Mouse (Mus musculus) ES-E14 (cell line): ENCODE data around the gene E430018J23Rik. TPM values are rescaled to one million over a fixed set of nuclear protein-coding genes. Genes with fewer than 3 reads are reported as not detected.
"Not testable (repeated sequence)": the region's sequence is repeated elsewhere in the genome, so short reads cannot be mapped to it uniquely, and the experiment has no call there.

Source experiments
- DNase-seq: peaks from one replicate; pipeline ENCODE4 v3.0.0-alpha.2; 2013; ENCODE audit warnings: low read depth, low spot score
- H3K27ac ChIP-seq: 2 replicates; pipeline ENCODE4 v1.5.1; 2012; ENCODE audit warnings: low read depth, mild to moderate bottlenecking, low read length, moderate library complexity, mixed read lengths; ENCODE audit not compliant: poor library complexity, insufficient read depth, severe bottlenecking
- H3K36me3 ChIP-seq: 2 replicates; pipeline ENCODE4 v1.6.1; 2012; ENCODE audit warnings: mild to moderate bottlenecking, low read length, moderate library complexity, mixed read lengths; ENCODE audit not compliant: control insufficient read depth, poor library complexity, insufficient read depth, severe bottlenecking
- H3K4me1 ChIP-seq, 2 experiments: fragments of 150-350 bp in 1 of 2; sonication (generic) in 1 of 2; 2 replicates each; pipeline ENCODE4 v1.6.1; 2012; ENCODE audit warnings: low read length in 2 of 2, mild to moderate bottlenecking in 1 of 2, mixed read lengths in 1 of 2; ENCODE audit not compliant: control insufficient read depth in 2 of 2, insufficient read depth in 2 of 2, poor library complexity in 1 of 2
- H3K4me3 ChIP-seq, 2 experiments: fragments of 150-350 bp in 1 of 2; sonication (generic) in 1 of 2; 2 replicates each; pipeline ENCODE4 v1.5.1; 2012; ENCODE audit warnings: low read length in 2 of 2, low read depth in 1 of 2, mild to moderate bottlenecking in 1 of 2, mixed read lengths in 1 of 2; ENCODE audit not compliant: insufficient read depth in 1 of 2, poor library complexity in 1 of 2, severe bottlenecking in 1 of 2
- H3K9ac ChIP-seq: 2 replicates; pipeline ENCODE4 v1.6.1; 2012; ENCODE audit warnings: low read depth, mild to moderate bottlenecking, low read length, mixed read lengths; ENCODE audit not compliant: poor library complexity, insufficient read depth, severe bottlenecking
- H3K9me3 ChIP-seq: fragments of 150-350 bp; sonication (generic); 2 replicates; pipeline ENCODE4 v1.6.1; 2012; ENCODE audit warnings: low read depth, mild to moderate bottlenecking, low read length; ENCODE audit not compliant: control insufficient read depth, insufficient read depth
- CHD2 ChIP-seq: IDR thresholded peaks from 2 replicates; pipeline ENCODE4 v1.6.1; 2014; ENCODE audit warnings: mild to moderate bottlenecking, low read depth, low read length, inconsistent platforms
- HCFC1 ChIP-seq: IDR thresholded peaks from 2 replicates; pipeline ENCODE4 v1.6.1; 2012; ENCODE audit warnings: low read length, inconsistent platforms, borderline replicate concordance; ENCODE audit not compliant: insufficient read depth
- MAFK ChIP-seq: IDR thresholded peaks from 2 replicates; pipeline ENCODE4 v1.6.1; 2014; ENCODE audit warnings: mild to moderate bottlenecking, low read depth, low read length, inconsistent platforms; ENCODE audit not compliant: insufficient read depth
- ZC3H11A ChIP-seq: IDR thresholded peaks from 2 replicates; pipeline ENCODE4 v1.6.1; 2012; ENCODE audit warnings: low read depth, mild to moderate bottlenecking, inconsistent platforms, low read length, borderline replicate concordance
- ZNF384 ChIP-seq: IDR thresholded peaks from 2 replicates; pipeline ENCODE4 v1.6.1; 2012; ENCODE audit warnings: low read depth, low read length, inconsistent platforms
- in situ Hi-C, 2 experiments: fragments of 600-800 bp; cut with MboI; formaldehyde crosslinking; loops; one replicate each; pipeline ENCODE4 v1.15.1; 2025; ENCODE audit warnings: low sequenced_read_pairs in 2 of 2, inconsistent platforms in 1 of 2; ENCODE audit not compliant: unreplicated experiment in 2 of 2
- total RNA-seq: library from RNA; depleted of rRNA; stranded (reverse); fragments of 300-350 nt; gene quantifications from 2 replicates; pipeline ENCODE4 v1.2.3, GENCODE M21; 2012

Gene E430018J23Rik
- total RNA-seq, 1 experiment = 2.5 TPM

DNA sequence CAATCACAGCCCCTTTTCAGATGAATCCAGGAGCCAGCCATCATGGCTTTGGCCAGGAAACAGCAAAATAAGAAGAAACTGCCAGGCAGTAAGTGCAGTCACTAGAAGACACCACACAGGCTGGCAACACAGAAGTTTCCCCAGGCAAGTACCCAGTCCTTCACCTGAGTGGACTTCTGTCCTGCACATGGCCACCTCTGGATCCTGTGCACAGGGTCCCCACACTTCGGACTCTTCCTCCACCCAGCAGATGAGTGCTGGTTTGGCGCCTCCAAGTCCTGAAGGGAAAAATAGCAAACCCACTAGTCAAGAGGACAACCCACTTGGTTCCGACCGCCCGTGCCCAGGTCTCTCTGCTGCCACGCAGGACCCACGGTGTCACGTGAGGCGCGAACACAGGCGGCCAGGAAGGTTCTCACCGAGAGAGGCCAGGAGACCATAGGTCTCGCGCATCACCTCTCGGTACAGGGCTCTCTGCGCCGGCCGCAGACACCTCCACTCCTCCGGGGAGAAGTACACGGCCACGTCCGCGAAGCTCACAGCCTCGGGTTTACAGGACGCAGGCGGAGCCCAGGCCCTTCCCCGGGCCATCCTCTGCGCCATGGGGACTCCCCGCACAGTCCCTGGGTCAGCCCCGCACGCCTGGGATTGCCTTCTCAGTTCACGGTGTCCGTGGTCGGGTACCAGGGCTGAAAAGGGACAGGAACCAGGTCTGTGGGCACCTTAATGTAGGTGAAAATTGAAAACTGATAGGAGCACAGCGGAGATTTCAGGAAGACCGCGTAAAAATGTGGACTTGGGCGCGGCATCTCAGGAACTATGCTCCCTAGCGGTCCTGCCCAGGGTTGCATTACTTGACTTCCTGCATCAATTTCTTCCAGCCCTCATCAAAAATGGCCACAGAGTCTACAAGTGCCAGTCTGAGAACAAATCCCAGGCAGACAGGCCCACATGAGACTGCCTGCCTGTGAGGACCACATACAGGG, 12.9 kb upstream of the E430018J23Rik start, which contains the start of gene Zfp764:
TSS of gene Zfp764 (minus strand) at position 821 of the 986 bp plus-strand sequence.
- 0 out of 2 replicates have a peak, but pooled peaks have one; percentile 6 for TF ChIP-seq ZC3H11A
- TF ChIP-seq HCFC1 = peak; percentile 84
- peak; percentile 80 for DNase-seq
- H3K9me3 ChIP-seq, H3K36me3 ChIP-seq, in situ Hi-C loops, H3K27ac ChIP-seq, H3K4me1 ChIP-seq: not testable (repeated sequence)
- peak within 1 kb of the TSS; percentile 71 to 86 for H3K4me3 ChIP-seq
- H3K9ac ChIP-seq = peak within 1 kb of the TSS; percentile 83

DNA sequence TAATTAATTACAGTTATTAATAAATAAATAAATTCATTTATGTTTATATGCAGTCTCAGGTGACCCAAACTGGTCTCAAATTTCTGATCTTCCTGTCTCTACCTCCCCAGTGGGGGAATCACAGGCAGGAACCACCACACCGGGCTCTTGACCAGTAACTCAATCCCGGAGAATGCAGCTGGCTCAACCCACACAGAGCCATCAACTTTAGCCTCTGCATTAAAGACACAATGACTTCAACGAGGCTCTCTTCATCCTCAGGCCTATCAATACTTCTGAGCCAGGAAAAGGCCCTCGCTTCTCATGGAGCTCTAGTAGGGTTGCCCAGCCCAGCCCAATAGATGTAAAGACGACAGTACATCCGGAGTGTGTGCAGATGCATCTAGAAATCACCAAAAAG, 10.7 kb upstream of the E430018J23Rik start:
- H3K4me1 ChIP-seq, H3K9ac ChIP-seq, DNase-seq, H3K4me3 ChIP-seq, in situ Hi-C loops, H3K27ac ChIP-seq, H3K9me3 ChIP-seq, H3K36me3 ChIP-seq: not testable (repeated sequence)

DNA sequence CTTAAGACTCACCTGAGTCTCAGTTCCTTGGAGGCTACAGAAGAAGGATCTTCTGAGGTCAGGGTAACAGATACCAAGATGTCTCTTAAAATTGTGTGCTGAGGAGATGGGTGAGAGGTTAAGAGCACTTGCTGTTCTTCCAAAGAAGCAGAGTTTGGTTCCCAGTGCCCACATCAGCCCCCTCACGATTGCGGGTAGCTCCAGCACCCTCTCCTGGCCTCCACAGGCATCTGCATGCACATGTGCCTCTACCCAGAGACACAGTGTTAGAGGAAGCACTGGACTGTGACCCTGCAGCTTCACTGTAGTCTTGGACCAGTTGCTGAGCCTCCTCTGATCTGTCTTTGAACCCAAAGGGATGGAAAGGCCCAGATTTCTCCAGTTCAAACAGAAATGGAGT, 9.6 kb upstream of the E430018J23Rik start:
- TF ChIP-seq ZNF384 (no peak), CHD2 (no peak), HCFC1 (no peak), ZC3H11A (no peak), MAFK (no peak)

DNA sequence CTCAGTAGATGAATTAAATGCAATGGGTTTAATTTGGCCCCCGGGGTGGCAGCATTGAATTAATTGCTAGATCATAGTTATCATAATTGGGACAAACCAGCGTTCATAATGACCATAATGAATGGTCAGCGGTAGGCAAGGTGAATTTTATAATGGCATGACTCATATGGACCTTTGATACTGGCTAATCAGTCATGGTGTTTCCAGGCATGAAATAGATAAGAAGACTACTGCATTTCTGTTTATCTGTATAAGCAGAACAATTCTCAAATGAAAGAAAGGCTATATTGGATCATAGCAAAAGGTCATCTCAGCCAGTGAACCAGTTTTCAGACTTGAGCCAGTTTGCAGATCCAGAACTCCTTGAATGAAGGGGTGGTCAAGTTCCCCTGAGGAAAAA, 6.9 kb upstream of the E430018J23Rik start:
- H3K4me3 ChIP-seq = no peak overlapping the region
- no peaks in the 10 kb centered on the region; a peak in 1 of 4 replicates for H3K4me1 ChIP-seq
- in situ Hi-C loops = no loop called here
- H3K9me3 ChIP-seq = no peaks in the 10 kb centered on the region
- no peak overlapping the region for H3K9ac ChIP-seq
- no peak for TF ChIP-seq CHD2
- no peak for TF ChIP-seq ZC3H11A
- no peak for TF ChIP-seq HCFC1
- TF ChIP-seq ZNF384 = no peak
- no peak for TF ChIP-seq MAFK
- H3K36me3 ChIP-seq = no peaks in the 10 kb centered on the region
- DNase-seq = no peak
- H3K27ac ChIP-seq = no peak overlapping the region

More for the DNA sequence above, 9.6 kb upstream of the E430018J23Rik start:
- Histone ChIP-seq H3K27ac (no peak overlapping the region), H3K9ac (no peak overlapping the region), H3K9me3 (no peaks in the 10 kb centered on the region), H3K36me3 (no peaks in the 10 kb centered on the region), H3K4me1 (no peaks in the 10 kb centered on the region), H3K4me3 (no peak overlapping the region)
- in situ Hi-C loops = no loop called here
- DNase-seq = no peak
